Mouse (Mus musculus) thymus, adult 2 months (tissue): ENCODE measurements around the gene Dennd2a.

Experiments
- CTCF ChIP-seq: fragments of 200-500 bp; IDR thresholded peaks from 2 replicates; pipeline ENCODE4 v1.5.1; 2012; ENCODE audit warnings: mild to moderate bottlenecking, control low read depth, low read length, moderate library complexity, borderline replicate concordance; ENCODE audit not compliant: control insufficient read depth, poor library complexity, insufficient read depth; ENCODE audit errors: extremely low read depth
- POLR2A ChIP-seq: fragments of 200-500 bp; IDR thresholded peaks from 2 replicates; pipeline ENCODE4 v1.6.1; 2012; ENCODE audit warnings: mild to moderate bottlenecking, low read length, control low read depth, moderate library complexity; ENCODE audit not compliant: control insufficient read depth, poor library complexity, insufficient read depth; ENCODE audit errors: extremely low read depth

DNA sequence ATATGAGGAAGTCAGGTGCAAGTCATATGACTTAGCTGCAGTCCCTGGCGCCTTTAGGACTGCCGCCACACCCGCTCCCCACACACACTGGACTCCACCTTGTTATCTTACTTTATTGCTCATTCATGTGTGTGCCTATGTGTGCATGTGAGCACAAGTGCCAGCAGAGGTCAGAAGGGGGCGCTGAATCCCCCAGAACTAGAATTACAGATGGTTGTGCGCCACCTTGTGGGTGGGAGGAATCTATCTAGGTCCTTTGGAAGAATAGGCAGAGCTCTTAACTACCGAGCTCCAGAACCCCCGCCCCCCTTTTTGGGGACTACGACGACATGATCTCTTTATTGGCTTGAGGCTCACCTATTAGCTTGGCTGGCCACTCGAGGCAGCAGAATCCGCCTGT is 97.6 kb downstream of the Dennd2a start:
- TF ChIP-seq CTCF (no peak), POLR2A (no peak)
